Mouse (Mus musculus) effector memory CD4-positive, alpha-beta T cell, adult 7 months (primary cell): Measurements from ENCODE around the gene Hexdc. TPM values are rescaled to one million over a fixed set of nuclear protein-coding genes. Genes with fewer than 3 reads are reported as not detected.

Experiments used
- polyA plus RNA-seq: library from polyadenylated mRNA; unstranded; fragments of 100-300 nt; shearing (Covaris generic); gene quantifications from one replicate; pipeline ENCODE4 v1.2.1, GENCODE M21; 2017

Hexdc gene
- polyA plus RNA-seq, result 1.5 TPM

GRCm38 (mm10) chr11:121204161-121205006 is at the start of gene Hexdc, which contains the start of gene Ogfod3:
Gene Hexdc, plus strand, starts transcription at chr11:121204433.
Gene Ogfod3, minus strand, starts transcription at chr11:121204711.

GRCm38 (mm10) chr11:121159971-121160370 is 44.3 kb upstream of the Hexdc start, which contains the start of gene Uts2r:
Gene Uts2r, plus strand, starts transcription at chr11:121160271.

GRCm38 (mm10) chr11:121229018-121229439 is 24.8 kb downstream of the Hexdc start, which contains the start of gene Cybc1:
Gene Cybc1, minus strand, starts transcription at chr11:121229322.

GRCm38 (mm10) chr11:121236564-121237344 is 32.5 kb downstream of the Hexdc start, which contains the start of gene Narf:
Gene Narf, plus strand, starts transcription at chr11:121237253.

GRCm38 (mm10) chr11:121259160-121260100 is 55.2 kb downstream of the Hexdc start, which contains the start of gene Foxk2:
Gene Foxk2, plus strand, starts transcription at chr11:121259990.

Other genes starting within 250 kb of the Hexdc start
- gene Csnk1d, start 213.1 kb upstream of the Hexdc start, polyA plus RNA-seq, result 216 TPM
- gene Cd7, start 165.0 kb upstream of the Hexdc start, polyA plus RNA-seq, result 159 TPM
- gene Sectm1b, start 140.9 kb upstream of the Hexdc start, polyA plus RNA-seq, result 0.40 TPM
- gene Sectm1a, start 123.2 kb upstream of the Hexdc start, polyA plus RNA-seq, result 0.29 TPM
- 0.18 TPM for gene Tex19.2, start 85.8 kb upstream of the Hexdc start, polyA plus RNA-seq
- gene Tex19.1, start 58.3 kb upstream of the Hexdc start, polyA plus RNA-seq, result not detected
- gene Uts2r, start 44.2 kb upstream of the Hexdc start, polyA plus RNA-seq, result not detected
- 21.6 TPM for gene Ogfod3, start 278 bp downstream of the Hexdc start, polyA plus RNA-seq
- gene Cybc1, start 24.9 kb downstream of the Hexdc start, polyA plus RNA-seq, result 78.1 TPM
- 27.8 TPM for gene Narf, start 32.8 kb downstream of the Hexdc start, polyA plus RNA-seq
- gene Foxk2, start 55.6 kb downstream of the Hexdc start, polyA plus RNA-seq, result 16.6 TPM
- 83.7 TPM for gene Wdr45b, start 150.0 kb downstream of the Hexdc start, polyA plus RNA-seq
- gene Rab40b, start 183.8 kb downstream of the Hexdc start, polyA plus RNA-seq, result not detected
- 0.24 TPM for gene Fn3krp, start 217.0 kb downstream of the Hexdc start, polyA plus RNA-seq
- not detected for gene Fn3k, start 230.5 kb downstream of the Hexdc start, polyA plus RNA-seq
- 33.7 TPM for gene Tbcd, start 247.5 kb downstream of the Hexdc start, polyA plus RNA-seq